Mouse (Mus musculus) stomach, embryonic 14.5 days (tissue): Measurements from ENCODE around the gene Fam129a. TPM values are rescaled to one million over a fixed set of nuclear protein-coding genes. Genes with fewer than 3 reads are reported as not detected.

Experiments used
- ATAC-seq: fragments of 200-750 bp; cut with Nextera tagmentation; 2 replicates; pipeline ENCODE4 v1.8.0; 2017; ENCODE audit warnings: low read depth, moderate TSS enrichment; ENCODE audit not compliant: insufficient number of reproducible peaks, insufficient read depth, low FRiP score
- H3K27ac ChIP-seq: fragments of 300-500 bp; sonication (generic); 2 replicates; pipeline ENCODE4 v1.5.1; 2014; ENCODE audit warnings: mild to moderate bottlenecking, low read length, moderate library complexity, mixed read lengths
- H3K27me3 ChIP-seq: fragments of 300-500 bp; sonication (generic); 2 replicates; pipeline ENCODE4 v1.6.1; 2014; ENCODE audit warnings: low read length, control low read depth, mixed read lengths; ENCODE audit not compliant: control insufficient read depth, insufficient read depth
- H3K36me3 ChIP-seq: fragments of 300-500 bp; sonication (generic); 2 replicates; pipeline ENCODE4 v1.6.1; 2014; ENCODE audit warnings: mild to moderate bottlenecking, control low read depth, low read length, moderate library complexity, mixed read lengths; ENCODE audit not compliant: control insufficient read depth, insufficient read depth
- H3K4me1 ChIP-seq: fragments of 300-500 bp; sonication (generic); 2 replicates; pipeline ENCODE4 v1.6.1; 2014; ENCODE audit warnings: low read length, control low read depth, mixed read lengths; ENCODE audit not compliant: control insufficient read depth, insufficient read depth
- H3K4me2 ChIP-seq: fragments of 300-500 bp; sonication (generic); replicated peaks from 2 replicates; pipeline ENCODE4 v1.6.1; 2014; ENCODE audit warnings: low read depth, low read length, control low read depth
- H3K4me3 ChIP-seq: fragments of 300-500 bp; sonication (generic); 2 replicates; pipeline ENCODE4 v1.5.1; 2014; ENCODE audit warnings: low read depth, low read length, control low read depth
- H3K9ac ChIP-seq: fragments of 300-500 bp; sonication (generic); replicated peaks from 2 replicates; pipeline ENCODE4 v1.6.1; 2014; ENCODE audit warnings: low read depth, mild to moderate bottlenecking, control low read depth, low read length, moderate library complexity, mixed read lengths
- H3K9me3 ChIP-seq: fragments of 300-500 bp; sonication (generic); 2 replicates; pipeline ENCODE4 v1.6.1; 2016; ENCODE audit warnings: low read depth, low read length, control low read depth; ENCODE audit not compliant: control insufficient read depth
- WGBS: fragments of 180-500 bp; shearing (Covaris S2); extraction: QIAGEN DNeasy Blood & Tissue Kit; methylation state at CpG from one replicate; pipeline ENCODE4 v1.1.7; 2014; 5-methylcytosine and 5-hydroxymethylcytosine counted together
- polyA plus RNA-seq: library from polyadenylated mRNA; unstranded; fragments of >200 nt; fragmentation: Nextera tagmentation; extraction: Ambion mirVana; gene quantifications from 2 replicates; pipeline ENCODE4 v1.2.1, GENCODE M21; 2014

The Fam129a gene
- polyA plus RNA-seq, 1 experiment from 2014 or later, result 9.0 TPM

DNA sequence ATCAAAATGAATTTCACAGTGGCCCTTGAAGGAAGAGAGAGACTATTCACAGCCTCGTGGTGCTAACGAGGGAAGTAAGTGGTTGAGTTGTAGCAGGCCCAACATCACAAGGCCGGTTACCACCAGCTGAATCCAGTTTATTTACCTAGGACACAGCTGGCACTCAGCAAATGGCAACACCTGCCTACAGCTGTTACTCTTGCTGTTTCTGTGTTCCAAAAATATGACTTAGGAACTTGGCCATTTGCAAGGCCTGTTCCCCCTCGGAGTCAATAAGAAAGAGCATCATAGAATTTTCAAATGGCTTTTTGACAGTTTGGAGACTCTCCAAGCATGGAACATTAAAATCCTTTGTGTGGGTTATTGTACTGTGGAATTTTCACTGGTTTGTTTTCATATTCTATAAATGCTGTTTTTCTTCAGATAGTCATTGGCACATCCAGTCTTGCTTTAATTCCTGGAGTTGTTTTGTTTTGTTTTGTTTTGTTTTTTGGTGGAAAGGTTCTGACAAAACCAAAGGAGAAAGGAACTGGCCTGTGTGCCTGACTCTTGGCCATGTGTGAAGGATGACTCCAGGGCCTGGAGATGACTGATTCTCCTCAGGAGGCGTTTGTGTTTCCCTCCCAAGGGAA lies 139.6 kb downstream of the Fam129a start:
- 47% methylated on average over 5 of the region's 5 CpGs for WGBS
- Histone ChIP-seq H3K36me3 (no peaks in the 10 kb centered on the region), H3K9me3 (no peaks in the 10 kb centered on the region), H3K4me1 (peaks cover 14% of the 10 kb centered on the region; the same call in 1 of the 2 replicates), H3K27me3 (no peaks in the 10 kb centered on the region), H3K9ac (no peak overlapping the region), H3K4me2 (no peak overlapping the region), H3K27ac (no peak overlapping the region; the same call in 1 of the 2 replicates), H3K4me3 (no peak overlapping the region)
- no peak for ATAC-seq

DNA sequence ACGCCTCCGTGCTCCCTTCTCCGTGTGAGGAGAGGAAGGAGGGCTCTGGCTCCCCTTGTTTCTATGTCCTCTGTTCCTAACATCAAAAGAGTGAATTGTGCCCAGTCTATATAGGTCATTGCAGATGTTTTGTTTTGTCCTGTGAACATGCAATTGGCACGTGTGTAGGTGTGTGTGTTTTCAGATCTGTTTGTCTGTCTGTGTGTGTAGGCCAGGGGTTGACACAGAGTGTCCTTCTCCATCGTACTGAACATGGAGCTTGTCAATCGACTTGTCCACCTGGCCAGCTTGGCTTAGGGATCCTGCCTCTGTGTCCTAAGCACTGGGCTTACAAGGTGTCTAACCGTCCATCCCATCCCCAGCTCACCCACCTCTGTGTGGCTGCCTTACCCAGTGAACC lies 140.1 kb downstream of the Fam129a start:
- H3K4me2 ChIP-seq, result no peak overlapping the region
- peaks cover 14% of the 10 kb centered on the region; the same call in 1 of the 2 replicates for H3K4me1 ChIP-seq
- H3K36me3 ChIP-seq, result no peaks in the 10 kb centered on the region
- H3K9me3 ChIP-seq, result no peaks in the 10 kb centered on the region
- no peak overlapping the region for H3K4me3 ChIP-seq
- no peak overlapping the region; the same call in 1 of the 2 replicates for H3K27ac ChIP-seq
- ATAC-seq, result no peak
- H3K9ac ChIP-seq, result no peak overlapping the region
- WGBS, result 70% methylated on average over 7 of the region's 7 CpGs
- H3K27me3 ChIP-seq, result no peaks in the 10 kb centered on the region

DNA sequence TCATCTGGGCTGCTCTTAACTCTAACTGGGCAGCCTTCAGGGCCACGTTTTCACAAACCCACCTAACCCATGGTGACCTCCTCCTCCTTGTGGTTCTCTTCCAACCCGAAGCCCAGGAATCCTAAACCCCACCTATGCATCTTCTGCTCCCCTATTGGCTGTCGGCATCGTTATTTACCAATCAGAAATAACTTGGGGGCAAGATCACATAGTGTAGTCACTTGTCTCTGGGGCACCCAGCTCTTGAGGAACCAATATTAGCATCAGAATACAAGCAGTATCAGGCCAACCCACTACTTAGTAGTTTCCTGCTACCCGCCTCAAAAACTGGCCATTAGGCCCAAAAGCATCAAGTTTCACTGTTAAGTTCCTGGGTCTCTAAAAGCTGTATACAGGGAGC lies 141.7 kb downstream of the Fam129a start:
- H3K9ac ChIP-seq, result no peak overlapping the region
- H3K27ac ChIP-seq, result no peak overlapping the region
- peaks cover 14% of the 10 kb centered on the region; the same call in 1 of the 2 replicates for H3K4me1 ChIP-seq
- 53% methylated on average over 5 of the region's 5 CpGs for WGBS
- no peak for ATAC-seq
- H3K4me2 ChIP-seq, result no peak overlapping the region
- no peaks in the 10 kb centered on the region for H3K36me3 ChIP-seq
- no peaks in the 10 kb centered on the region for H3K9me3 ChIP-seq
- H3K4me3 ChIP-seq, result no peak overlapping the region
- no peaks in the 10 kb centered on the region for H3K27me3 ChIP-seq

DNA sequence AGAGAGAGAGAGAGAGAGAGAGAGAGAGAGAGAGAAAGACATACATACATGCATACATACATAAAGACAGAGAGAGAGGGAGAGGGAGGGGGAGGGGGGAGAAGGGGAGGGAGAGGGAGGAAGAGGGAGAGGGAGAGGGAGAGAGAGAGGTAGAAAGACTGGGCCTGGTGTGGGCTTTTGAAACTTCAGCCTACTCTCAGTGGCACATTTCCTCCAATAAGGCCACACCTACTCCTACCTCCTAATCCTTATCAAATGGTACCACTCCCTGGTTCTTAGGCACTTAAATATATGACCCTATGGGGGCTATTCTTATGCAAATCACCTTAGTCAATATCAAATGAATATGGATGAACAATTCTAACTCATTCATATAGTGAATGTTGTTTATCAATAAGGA lies 142.6 kb downstream of the Fam129a start:
- no peak overlapping the region for H3K27ac ChIP-seq
- H3K4me2 ChIP-seq, result no peak overlapping the region
- ATAC-seq, result no peak

DNA sequence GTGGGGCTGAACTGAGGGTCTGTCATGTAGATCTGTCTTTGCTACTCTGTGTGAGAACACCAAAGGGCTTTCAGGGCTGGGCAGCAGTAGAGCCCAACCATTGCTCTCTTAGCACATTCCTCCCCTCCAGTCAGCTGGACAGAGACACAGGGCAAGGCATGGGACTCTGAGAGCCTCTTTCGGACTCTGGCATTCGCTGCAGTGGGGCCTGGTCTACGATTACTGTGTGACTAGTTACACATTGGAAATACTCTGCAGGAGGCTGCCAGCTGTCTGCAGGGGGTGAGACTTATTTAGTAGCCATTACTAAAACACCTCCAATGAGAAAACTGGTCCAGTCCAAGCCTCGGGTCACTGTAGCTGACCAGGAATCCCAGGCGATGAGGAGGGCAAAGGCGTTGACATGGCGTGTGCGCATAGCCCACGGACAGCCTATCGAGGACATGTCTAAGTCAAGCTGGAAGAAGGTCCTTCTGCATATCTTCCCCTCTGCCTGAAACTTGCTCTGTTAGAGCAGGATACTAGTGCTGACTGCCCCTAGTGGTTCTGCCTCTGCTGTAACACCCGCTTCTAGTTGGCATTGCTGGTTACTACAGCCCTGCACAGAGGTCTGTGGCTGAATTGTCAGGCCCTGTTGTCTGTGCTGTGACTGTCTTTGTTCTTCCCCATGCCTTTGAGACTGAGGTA lies 145.2 kb downstream of the Fam129a start:
- peaks cover 1% of the 10 kb centered on the region; the same call in 1 of the 2 replicates for H3K4me1 ChIP-seq
- no peak overlapping the region for H3K4me2 ChIP-seq
- H3K9ac ChIP-seq, result no peak overlapping the region
- no peaks in the 10 kb centered on the region for H3K27me3 ChIP-seq
- H3K36me3 ChIP-seq, result no peaks in the 10 kb centered on the region
- ATAC-seq, result no peak
- H3K27ac ChIP-seq, result no peak overlapping the region
- WGBS, result 80% methylated on average over 11 of the region's 11 CpGs
- H3K4me3 ChIP-seq, result no peak overlapping the region
- no peaks in the 10 kb centered on the region for H3K9me3 ChIP-seq

More for the DNA sequence above, 142.6 kb downstream of the Fam129a start:
- no peaks in the 10 kb centered on the region for H3K27me3 ChIP-seq
- no peak overlapping the region for H3K9ac ChIP-seq
- no peaks in the 10 kb centered on the region for H3K9me3 ChIP-seq
- H3K4me3 ChIP-seq, result no peak overlapping the region
- peaks cover 14% of the 10 kb centered on the region; the same call in 1 of the 2 replicates for H3K4me1 ChIP-seq
- H3K36me3 ChIP-seq, result no peaks in the 10 kb centered on the region

DNA sequence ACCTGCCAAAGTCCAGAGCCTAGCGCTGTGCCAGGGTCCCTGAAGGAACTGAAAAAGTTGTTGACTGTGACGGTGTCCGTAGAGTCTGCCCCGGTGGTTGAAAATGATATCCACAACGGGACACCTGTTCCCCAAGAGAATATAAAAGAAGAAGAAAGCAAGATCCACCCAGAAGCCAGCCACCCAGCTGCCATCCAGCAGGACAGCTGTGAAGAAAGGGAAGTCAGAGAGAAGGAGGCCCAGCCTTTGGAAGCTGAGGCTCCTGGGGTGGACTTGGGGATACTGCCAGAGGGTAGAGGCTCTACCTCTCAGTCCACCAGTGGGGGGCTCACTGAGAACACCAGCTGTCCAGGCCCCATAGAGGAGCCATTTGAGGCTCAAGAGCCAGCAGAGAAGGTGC lies 146.6 kb downstream of the Fam129a start:
- no peak overlapping the region for H3K4me2 ChIP-seq
- H3K4me3 ChIP-seq, result no peak overlapping the region
- H3K4me1 ChIP-seq, result no peaks in the 10 kb centered on the region
- 95% methylated on average over 5 of the region's 5 CpGs for WGBS
- H3K27ac ChIP-seq, result no peak overlapping the region
- H3K9ac ChIP-seq, result no peak overlapping the region
- H3K9me3 ChIP-seq, result no peaks in the 10 kb centered on the region
- no peaks in the 10 kb centered on the region for H3K27me3 ChIP-seq
- no peak for ATAC-seq
- no peaks in the 10 kb centered on the region for H3K36me3 ChIP-seq

DNA sequence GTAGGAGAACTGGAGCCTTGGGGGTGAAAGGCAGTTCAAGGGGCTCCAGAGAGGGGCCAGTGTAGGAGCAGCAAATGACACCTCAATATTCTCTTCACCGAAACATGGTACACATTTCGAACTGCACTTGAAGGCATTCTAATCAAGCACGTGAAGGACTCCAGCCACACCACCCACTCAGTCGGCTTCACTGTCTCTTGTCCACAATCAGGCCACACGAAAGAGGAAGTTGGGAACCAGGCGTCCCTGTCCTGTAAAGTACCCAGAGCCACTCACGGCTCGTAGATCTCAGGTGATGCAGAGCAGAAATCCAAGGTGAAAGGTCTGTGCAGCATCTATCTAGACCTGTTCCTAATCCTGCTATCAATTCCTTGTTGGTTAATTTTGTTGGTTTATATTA lies 147.6 kb downstream of the Fam129a start:
- H3K4me3 ChIP-seq, result no peak overlapping the region
- no peaks in the 10 kb centered on the region for H3K27me3 ChIP-seq
- no peaks in the 10 kb centered on the region for H3K4me1 ChIP-seq
- no peaks in the 10 kb centered on the region for H3K36me3 ChIP-seq
- H3K27ac ChIP-seq, result no peak overlapping the region
- no peak for ATAC-seq
- WGBS, result 80% methylated on average over 8 of the region's 8 CpGs
- H3K4me2 ChIP-seq, result no peak overlapping the region
- no peaks in the 10 kb centered on the region for H3K9me3 ChIP-seq
- H3K9ac ChIP-seq, result no peak overlapping the region

DNA sequence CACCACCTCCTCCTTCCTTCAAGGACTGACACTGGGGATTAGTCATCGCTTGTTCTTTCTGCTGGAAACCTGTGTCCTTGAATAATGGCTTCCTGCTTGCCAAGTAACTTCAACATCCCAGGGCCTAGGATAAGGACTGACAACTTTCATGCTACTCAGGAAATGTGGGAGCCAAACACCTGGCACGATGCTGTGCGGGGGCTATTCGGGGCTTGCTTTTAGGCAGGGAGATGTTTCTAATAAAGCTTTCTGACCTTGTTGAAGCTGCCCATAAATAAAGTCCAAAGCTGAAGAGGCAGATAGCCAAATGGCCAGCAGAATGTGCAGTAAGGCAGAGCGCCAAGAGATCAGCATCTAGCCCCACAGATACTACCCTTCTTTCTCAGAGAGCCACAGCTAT lies 148.9 kb downstream of the Fam129a start:
- Histone ChIP-seq H3K27ac (no peak overlapping the region), H3K4me2 (no peak overlapping the region), H3K27me3 (no peaks in the 10 kb centered on the region), H3K9ac (no peak overlapping the region), H3K4me3 (no peak overlapping the region), H3K9me3 (no peaks in the 10 kb centered on the region), H3K36me3 (no peaks in the 10 kb centered on the region), H3K4me1 (no peaks in the 10 kb centered on the region)
- ATAC-seq, result no peak
- WGBS, result 48% methylated on average over 5 of the region's 5 CpGs
